Mouse (Mus musculus) small intestine, adult 2 months (tissue): Measurements from ENCODE around the gene Ptcd2.

ENCODE experiments used
- CTCF ChIP-seq: fragments of 200-500 bp; IDR thresholded peaks from 2 replicates; pipeline ENCODE4 v1.5.1; 2012; ENCODE audit warnings: low read depth, mild to moderate bottlenecking, control low read depth, inconsistent platforms, low read length, moderate library complexity, mixed read lengths; ENCODE audit not compliant: insufficient replicate concordance, insufficient read length; ENCODE audit errors: extremely low read depth
- POLR2A ChIP-seq: fragments of 200-500 bp; IDR thresholded peaks from 2 replicates; pipeline ENCODE4 v1.6.1; 2012; ENCODE audit warnings: low read depth, mild to moderate bottlenecking, control low read depth, inconsistent platforms, low read length, moderate library complexity

DNA sequence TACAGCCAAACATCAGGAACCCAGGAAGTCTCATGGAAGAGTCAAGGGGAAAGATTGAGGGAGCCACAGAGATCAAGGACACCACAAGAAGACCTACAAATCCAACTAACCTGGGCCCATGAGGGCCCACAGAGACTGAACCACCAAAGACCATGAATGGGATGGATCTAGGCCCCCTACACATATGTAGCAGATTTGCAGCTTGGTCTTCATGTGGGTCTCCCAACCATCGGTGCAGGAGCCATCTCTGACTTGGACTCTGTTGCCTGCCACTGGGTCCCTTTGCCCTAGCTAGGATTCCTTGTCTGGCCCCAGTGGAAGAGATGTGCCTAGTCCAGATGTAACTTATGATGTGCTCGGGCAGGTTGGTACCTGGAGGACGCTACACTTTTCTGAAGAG lies 72.5 kb downstream of the Ptcd2 start:
- TF ChIP-seq POLR2A (no peak), CTCF (no peak)
